In the genomic region with DNA sequence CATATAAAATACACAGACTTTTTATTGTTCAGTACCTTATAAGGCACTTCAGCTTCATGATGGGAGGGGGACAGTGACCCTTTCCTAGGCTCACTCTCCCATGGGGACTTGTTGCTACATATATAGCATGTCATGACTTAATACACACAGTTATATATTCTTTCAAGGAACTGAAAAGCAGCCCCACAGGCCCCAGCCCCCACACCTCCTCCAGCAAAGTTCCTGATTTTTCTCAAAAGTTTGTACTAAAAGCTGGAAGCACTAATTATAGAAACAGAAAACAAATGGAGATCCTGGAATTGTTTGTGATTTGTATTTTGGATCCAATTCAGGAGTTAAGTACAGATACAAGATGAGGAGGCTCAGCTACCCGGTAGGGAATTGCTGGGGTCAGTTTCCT, we compare ENCODE assay signal across 8 mouse cellular contexts. TPM values are rescaled to one million over a fixed set of nuclear protein-coding genes. Genes with fewer than 3 reads are reported as not detected.
DNase-seq lines count a peak whose midpoint lies in the region; ATAC-seq and TF ChIP-seq lines count a peak whose summit lies in the region.

No protein-coding gene starts in this region.

- intact Hi-C loops in heart, postnatal 25 days (cut with DNase I) = no loop called here

- in situ Hi-C loops in Patski (cut with MboI; ENCODE audit: low pct_unique_long_range_greater_than_20kb) = loop anchor here (5.0 kb wide), 1 partner anchor 129 kb away; the partner anchor contains the start of gene Prelid3b

- CTCF ChIA-PET in Patski (lab: Charles Lee) = interaction anchor here (0.9 to 2.6 kb wide), 3 partner anchors 9 to 12 kb away, joined by 3 to 7 read pairs (median 5); no protein-coding TSS in a partner anchor

- H3K4me2 ChIP-seq in heart, embryonic 16.5 days (ENCODE audit: low read depth, low read length) = peak overlapping the region; percentile 56
- H3K4me2 ChIP-seq in liver, embryonic 15.5 days = 0 out of 2 replicates have a peak overlapping the region, but pooled peaks have one; percentile 10

- POLR2A ChIA-PET in Patski (lab: Charles Lee) = no interaction called here

- H3K27me3 ChIP-seq in heart, embryonic 10.5 days (ENCODE audit: insufficient read depth, poor library complexity, severe bottlenecking) = no peaks in the 10 kb centered on the region
- H3K27me3 ChIP-seq in Patski = no peaks in the 10 kb centered on the region
- H3K27me3 ChIP-seq in heart, embryonic 16.5 days (ENCODE audit: control insufficient read depth, insufficient read depth, low read length) = no peaks in the 10 kb centered on the region
- H3K27me3 ChIP-seq in liver, embryonic 15.5 days = no peaks in the 10 kb centered on the region

- H3K9ac ChIP-seq in heart, embryonic 16.5 days (ENCODE audit: low read length) = peak overlapping the region; percentile 65
- no peak overlapping the region for H3K9ac ChIP-seq in liver, embryonic 15.5 days

- H3K9me3 ChIP-seq in heart, embryonic 10.5 days = no peaks in the 10 kb centered on the region
- H3K9me3 ChIP-seq in heart, embryonic 16.5 days (replicated peaks; ENCODE audit: control insufficient read depth, low read length) = no peaks in the 10 kb centered on the region
- no peaks in the 10 kb centered on the region for H3K9me3 ChIP-seq in liver, embryonic 15.5 days (replicated peaks)

- H3K4me3 ChIP-seq in heart, embryonic 10.5 days = peak overlapping the region; percentile 43
- H3K4me3 ChIP-seq in heart, embryonic 16.5 days (ENCODE audit: low read length) = peak overlapping the region; percentile 33
- H3K4me3 ChIP-seq in liver, embryonic 15.5 days (replicated peaks) = no peak overlapping the region

- H3K36me3 ChIP-seq in heart, embryonic 10.5 days = peaks cover 63% of the 10 kb centered on the region
- peaks cover 31% of the 10 kb centered on the region for H3K36me3 ChIP-seq in heart, embryonic 16.5 days (ENCODE audit: control insufficient read depth, insufficient read depth)
- peaks cover 58% of the 10 kb centered on the region for H3K36me3 ChIP-seq in liver, embryonic 15.5 days (replicated peaks)

- no peak for DNase-seq in heart, embryonic 10.5 days (ENCODE audit: low spot score)
- no peak for DNase-seq in heart, postnatal 25 days (ENCODE audit: low spot score)
- DNase-seq in Patski (ENCODE audit: low read depth, low spot score) = no peak
- no peak for DNase-seq in right cerebral cortex, postnatal 36 days (ENCODE audit: low spot score in 2 of 2)
- no peak for DNase-seq in retina, embryonic 14.5 days (ENCODE audit: low spot score)
- DNase-seq in B cell, adult 2 months = no peak

- no peak for TF ChIP-seq CTCF in Patski (IDR thresholded peaks at IDR 0.05)

- ATAC-seq in Patski = peak; percentile 1
- no peak for ATAC-seq in heart, embryonic 16.5 days (replicated peaks; ENCODE audit: extremely low read depth, insufficient read depth, low FRiP score)
- ATAC-seq in liver, embryonic 15.5 days (ENCODE audit: insufficient read depth) = no peak

- H3K27ac ChIP-seq in heart, embryonic 10.5 days = peak overlapping the region; percentile 81
- peak overlapping the region; percentile 97 for H3K27ac ChIP-seq in heart, embryonic 16.5 days (ENCODE audit: low read length)
- peak overlapping the region; percentile 53 for H3K27ac ChIP-seq in liver, embryonic 15.5 days (replicated peaks)

- 15% methylated on average over 1 of the region's 1 CpGs for WGBS in heart, embryonic 10.5 days
- WGBS in heart, embryonic 16.5 days = 3% methylated on average over 1 of the region's 1 CpGs
- whole genome bisulfite sequencing in liver, embryonic 15.5 days (ENCODE audit: insufficient replicate concordance) = 39% methylated on average over 1 of the region's 1 CpGs

- H3K4me1 ChIP-seq in heart, embryonic 10.5 days = peaks cover 62% of the 10 kb centered on the region
- H3K4me1 ChIP-seq in heart, embryonic 16.5 days (ENCODE audit: control insufficient read depth, insufficient read depth, low read length) = peaks cover 58% of the 10 kb centered on the region
- peaks cover 48% of the 10 kb centered on the region for H3K4me1 ChIP-seq in liver, embryonic 15.5 days (replicated peaks)

RNA-seq across cellular contexts. Expression of gene Gm20721, which starts 2.9 kb away (rescaled TPM):
- 7.1 and 20.6 TPM in 2 replicates for polyA plus RNA-seq in heart, embryonic 10.5 days (2016; fragmentation: Nextera tagmentation; extraction: Ambion mirVana)
- 1 to 10 TPM; 1.6 to 2.2 TPM for total RNA-seq in heart, postnatal 25 days (2021)
- 152 TPM for polyA plus RNA-seq in Patski (2021)
- 33.4 and 41.6 TPM in 2 replicates for polyA plus RNA-seq in heart, embryonic 16.5 days (2015; fragmentation: Nextera tagmentation; extraction: Ambion mirVana)
- 49.2 and 59.3 TPM in 2 replicates for polyA plus RNA-seq in liver, embryonic 15.5 days (2015; fragmentation: Nextera tagmentation; extraction: Ambion mirVana)

RNA-seq across cellular contexts. Expression of gene Gnas, which starts 59.4 kb away (rescaled TPM):
- 964 and 1,128 TPM in 2 replicates for polyA plus RNA-seq in heart, embryonic 10.5 days (2016; fragmentation: Nextera tagmentation; extraction: Ambion mirVana)
- total RNA-seq in heart, postnatal 25 days (2021) = 1,000 to 10,000 TPM; 1,170 to 1,213 TPM
- 1,008 TPM for polyA plus RNA-seq in Patski (2021)
- polyA plus RNA-seq in heart, embryonic 16.5 days (2015; fragmentation: Nextera tagmentation; extraction: Ambion mirVana) = 1,284 and 1,464 TPM in 2 replicates
- polyA plus RNA-seq in liver, embryonic 15.5 days (2015; fragmentation: Nextera tagmentation; extraction: Ambion mirVana) = 323 and 336 TPM in 2 replicates
